Mouse (Mus musculus) lung, postnatal 0 days (tissue): ENCODE measurements around the gene C130026I21Rik.
"Not testable (repeated sequence)": the region's sequence is repeated elsewhere in the genome, so short reads cannot be mapped to it uniquely, and the experiment has no call there.

Source experiments
- CTCF ChIP-seq: IDR thresholded peaks from 2 replicates; pipeline ENCODE4 v1.5.1; 2016; ENCODE audit warnings: antibody characterized with exemption, mild to moderate bottlenecking
- EP300 ChIP-seq: IDR thresholded peaks from 2 replicates; pipeline ENCODE4 v1.6.1; 2016; ENCODE audit warnings: antibody characterized with exemption, mild to moderate bottlenecking, control low read depth

DNA sequence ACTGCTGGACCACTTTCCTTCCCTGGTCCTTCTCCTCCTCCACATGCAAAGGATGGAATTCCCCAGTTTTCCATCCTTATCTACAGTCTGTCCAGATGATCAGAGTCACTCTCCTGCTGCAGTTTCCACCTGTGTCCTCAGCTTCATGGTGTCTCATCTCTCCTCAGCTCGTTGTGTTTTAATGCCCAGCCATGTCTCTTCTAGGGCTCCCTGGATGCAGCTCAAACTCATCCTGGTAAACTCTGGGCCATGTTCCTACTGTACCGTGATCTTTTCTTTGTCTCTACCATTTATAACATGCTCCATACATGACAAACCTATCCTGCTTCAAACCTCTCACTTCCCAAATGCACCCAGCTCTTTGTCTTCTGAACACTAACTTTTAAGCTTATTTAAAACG lies 198.7 kb downstream of the C130026I21Rik start:
- TF ChIP-seq CTCF, EP300: not testable (repeated sequence)
